Mouse (Mus musculus): Measurements from ENCODE around the gene Tlr5. TPM values are rescaled to one million over a fixed set of nuclear protein-coding genes. Genes with fewer than 3 reads are reported as not detected.

Gene Tlr5
- total and polyA plus RNA-seq, 3 experiments: not detected

- TF ChIP-seq NELFE (IDR thresholded peaks at IDR 0.05; ENCODE audit: low read depth, low read length) (no peak), E2F4 (IDR thresholded peaks at IDR 0.05; ENCODE audit: borderline replicate concordance, low read depth, low read length) (no peak), RAD21 (IDR thresholded peaks at IDR 0.05; ENCODE audit: low read depth, low read length) (no peak), MAZ (IDR thresholded peaks at IDR 0.05; ENCODE audit: low read depth, low read length) (peak; percentile 80; the same call in 1 of the 2 replicates), POLR2A (IDR thresholded peaks at IDR 0.05; ENCODE audit: control insufficient read depth in 1 of 2, insufficient read depth in 1 of 2, low read depth in 1 of 2, low read length in 2 of 2, poor library complexity in 1 of 2) (0 out of 4 replicates have a peak, but pooled peaks of 1 of the 2 experiments have one; percentile 19), TAL1 (IDR thresholded peaks at IDR 0.05; ENCODE audit: low read length) (no peak), NRF1 (IDR thresholded peaks at IDR 0.05; ENCODE audit: insufficient read depth, low read depth, low read length, poor library complexity, severe bottlenecking) (peak; percentile 26; the same call in 1 of the 2 replicates), ZMIZ1 (IDR thresholded peaks at IDR 0.05; ENCODE audit: low read depth, low read length) (no peak), GATA1 (IDR thresholded peaks at IDR 0.05; ENCODE audit: low read depth, low read length) (no peak), POLR2AphosphoS2 (IDR thresholded peaks at IDR 0.05; ENCODE audit: low read length) (no peak), RCOR1 (IDR thresholded peaks at IDR 0.05; ENCODE audit: low read depth, low read length) (no peak), MAFK (IDR thresholded peaks at IDR 0.05; ENCODE audit: borderline replicate concordance, low read depth, low read length) (no peak), TCF12 (IDR thresholded peaks at IDR 0.05; ENCODE audit: low read depth, low read length) (0 out of 2 replicates have a peak, but pooled peaks have one; percentile 42), SIN3A (IDR thresholded peaks at IDR 0.05; ENCODE audit: low read length) (peak; percentile 60; the same call in 1 of the 2 replicates), CTCF (IDR thresholded peaks at IDR 0.05 in 2 of 3, conservative IDR thresholded peaks at IDR 0.05 in 1 of 3; ENCODE audit: control insufficient read depth in 1 of 3, insufficient read depth in 1 of 3, low read depth in 2 of 3, low read length in 3 of 3, poor library complexity in 1 of 3, severe bottlenecking in 1 of 3) (no peak), USF1 (IDR thresholded peaks at IDR 0.05; ENCODE audit: low read depth, low read length) (peak; percentile 63), BHLHE40 (IDR thresholded peaks at IDR 0.05; ENCODE audit: borderline replicate concordance, low read depth, low read length) (peak; percentile 97), EP300 (IDR thresholded peaks at IDR 0.05; ENCODE audit: low read depth in 1 of 2, low read length in 2 of 2) (peak in 1 of 2 experiments; percentile 41; a peak in 2 of 4 replicates), MEF2A (IDR thresholded peaks at IDR 0.05; ENCODE audit: extremely low read depth, insufficient replicate concordance, low read depth, low read length, poor library complexity, severe bottlenecking) (no peak), USF2 (IDR thresholded peaks at IDR 0.05; ENCODE audit: borderline replicate concordance in 1 of 2, insufficient read depth in 1 of 2, low read depth in 1 of 2, low read length in 2 of 2) (no peak), POLR2AphosphoS5 (IDR thresholded peaks at IDR 0.05; ENCODE audit: borderline replicate concordance, low read depth, low read length) (no peak), ZNF384 (IDR thresholded peaks at IDR 0.05; ENCODE audit: low read depth, low read length) (no peak), TBP (IDR thresholded peaks at IDR 0.05; ENCODE audit: low read depth, low read length) (no peak)
Observed at GRCm38 (mm10) chr1:182908050-182909036, 46.2 kb upstream of the Tlr5 start (continued).

All from MEL (cell line).